Mouse (Mus musculus): Measurements from ENCODE around the gene Gpatch4. TPM values are rescaled to one million over a fixed set of nuclear protein-coding genes. Genes with fewer than 3 reads are reported as not detected.

Gene Gpatch4
- 10 to 100 TPM; 16.3 to 16.5 TPM for total RNA-seq (2021)
- long read RNA-seq, transcript Gpatch4-201 (8 exons, 1,630 nt) = major isoform, 15 of 20 reads
- long read RNA-seq, partial matches to known transcripts = 1 of 20 reads
- long read RNA-seq, other reads (novel, unspliced or antisense) = 4 of 20 reads

GRCm38 (mm10) chr3:88042661-88043421 lies at the start of gene Gpatch4:
Gene Gpatch4, plus strand, starts transcription at chr3:88043108.
- DNase-seq (ENCODE audit: low spot score in 2 of 2) = peak; percentile 74 to 96

DNA sequence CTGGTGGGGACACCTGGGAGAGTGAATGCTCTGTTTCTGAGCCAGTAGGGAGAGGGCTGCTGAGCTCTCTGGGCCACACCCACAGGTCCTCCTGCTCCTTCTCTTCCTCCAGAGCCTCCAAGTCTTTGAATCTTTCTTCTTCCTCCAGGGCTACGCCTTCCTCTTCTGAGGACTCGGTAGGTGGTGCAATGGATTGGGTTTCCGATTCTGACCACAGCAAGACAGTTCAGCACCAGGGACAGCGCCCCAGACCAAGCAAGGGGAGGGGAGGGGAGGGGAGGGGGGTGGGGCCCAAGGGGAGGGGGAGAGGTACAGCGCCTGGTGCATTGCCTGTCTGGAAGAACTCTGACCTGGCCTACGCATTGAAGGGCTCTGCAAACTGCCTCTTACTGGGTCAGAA lies 49.5 kb upstream of the Gpatch4 start:
- no peak for DNase-seq (ENCODE audit: low spot score in 2 of 2)

GRCm38 (mm10) chr3:87995331-87995730 lies 47.6 kb upstream of the Gpatch4 start:
- no peak for DNase-seq (ENCODE audit: low spot score in 2 of 2)

GRCm38 (mm10) chr3:87996401-87996800 lies 46.5 kb upstream of the Gpatch4 start:
- DNase-seq (ENCODE audit: low spot score in 2 of 2) = no peak

GRCm38 (mm10) chr3:87996971-87997614 lies 45.8 kb upstream of the Gpatch4 start:
- no peak for DNase-seq (ENCODE audit: low spot score in 2 of 2)

DNA sequence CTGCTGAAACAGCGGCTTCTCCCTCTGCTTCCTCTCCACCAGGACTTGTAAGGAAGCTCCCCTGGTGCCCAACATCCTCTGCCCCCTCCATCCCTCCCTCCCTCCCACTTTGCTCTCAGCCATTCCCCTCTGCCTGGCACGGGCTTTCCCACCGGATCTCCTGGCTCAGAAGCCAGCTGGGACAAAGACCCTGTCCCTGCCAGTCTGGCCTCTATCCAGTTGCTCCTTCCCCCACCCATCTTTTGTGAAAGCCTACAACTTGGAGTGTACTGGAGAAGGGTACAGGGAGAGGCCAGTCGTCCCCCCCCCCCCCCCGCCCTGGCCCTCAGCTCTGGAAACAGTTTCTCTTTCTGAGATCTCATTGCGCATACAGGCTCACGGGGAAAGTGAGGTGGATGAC lies 44.2 kb upstream of the Gpatch4 start:
- DNase-seq (ENCODE audit: low spot score in 2 of 2) = peak in 1 of 2 experiments; percentile 67

DNA sequence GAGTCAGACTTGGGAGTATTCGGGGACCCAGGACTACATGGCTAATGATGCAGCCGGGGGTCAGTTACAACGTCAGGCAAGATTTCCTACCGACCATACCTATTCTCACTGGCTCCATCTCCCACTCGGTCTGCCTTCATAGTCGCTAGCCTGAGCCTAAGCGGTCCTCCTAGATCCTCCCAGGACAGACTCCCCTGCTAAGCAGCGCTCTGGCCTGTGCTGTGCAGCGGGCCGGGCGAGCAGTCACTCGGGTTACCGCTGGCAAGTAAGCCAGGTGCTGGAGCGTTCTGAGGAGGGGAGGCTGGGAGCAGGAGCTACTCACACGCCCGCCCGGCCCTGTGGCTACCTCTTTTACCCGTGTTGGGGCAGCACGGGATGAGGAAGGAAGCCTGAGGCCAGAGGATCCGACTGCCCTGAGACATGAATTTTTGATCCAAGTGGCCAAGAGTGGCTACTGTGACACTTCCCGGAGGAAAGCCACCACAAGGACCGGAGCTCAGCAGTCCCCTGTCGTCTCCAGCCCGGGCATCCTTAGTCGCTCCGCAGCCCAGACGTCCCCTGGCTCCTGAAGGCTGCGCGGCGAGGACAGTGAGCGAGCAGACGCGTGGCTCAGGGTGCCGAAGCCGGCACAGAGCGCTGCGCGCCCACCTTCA lies 43.5 kb upstream of the Gpatch4 start:
- no peak for DNase-seq (ENCODE audit: low spot score in 2 of 2)

GRCm38 (mm10) chr3:88000181-88000580 lies 42.7 kb upstream of the Gpatch4 start, which contains the start of gene Bcan:
Gene Bcan, minus strand, starts transcription at chr3:88000230.
- peak in 1 of 2 experiments; percentile 67 for DNase-seq (ENCODE audit: low spot score in 2 of 2)

DNA sequence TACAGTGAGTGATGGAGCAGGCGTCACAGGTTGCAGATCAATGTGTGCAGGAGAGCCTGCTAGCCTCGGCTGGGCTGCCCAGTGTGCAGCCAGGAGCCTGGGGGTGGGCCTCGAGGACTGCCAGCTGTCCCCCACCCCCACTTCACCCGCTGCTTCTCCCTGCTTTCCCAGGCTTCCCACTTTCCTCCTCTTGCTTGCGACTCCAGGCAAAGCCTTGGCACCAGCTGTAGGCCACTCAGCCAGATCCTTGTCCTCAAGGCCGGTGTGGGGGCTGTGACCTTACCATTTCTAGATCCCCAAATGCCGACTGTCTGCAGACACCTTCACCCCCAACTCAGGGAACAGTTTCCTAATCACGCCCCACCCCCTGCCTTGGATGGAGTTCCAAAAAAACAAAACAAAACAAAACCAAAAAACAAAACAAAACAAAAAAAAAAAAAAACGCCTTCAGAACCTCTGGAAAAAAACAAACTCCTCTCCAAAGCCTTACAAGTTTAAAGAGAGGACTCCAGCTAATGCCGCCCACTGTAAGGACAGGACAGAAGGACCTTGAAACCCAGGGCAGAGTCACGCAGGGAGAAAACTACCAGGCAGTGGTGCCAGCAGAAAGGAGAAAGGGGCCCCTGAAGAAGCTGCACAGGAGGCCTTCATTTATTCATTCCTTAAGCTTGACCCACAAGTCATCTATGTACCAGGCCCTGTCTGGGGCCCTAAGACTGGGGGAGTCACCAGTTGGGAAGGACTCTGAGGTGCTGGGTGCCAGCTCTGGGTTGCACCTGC lies 41.9 kb upstream of the Gpatch4 start:
- peak in 1 of 2 experiments; percentile 58 for DNase-seq (ENCODE audit: low spot score in 2 of 2)

DNA sequence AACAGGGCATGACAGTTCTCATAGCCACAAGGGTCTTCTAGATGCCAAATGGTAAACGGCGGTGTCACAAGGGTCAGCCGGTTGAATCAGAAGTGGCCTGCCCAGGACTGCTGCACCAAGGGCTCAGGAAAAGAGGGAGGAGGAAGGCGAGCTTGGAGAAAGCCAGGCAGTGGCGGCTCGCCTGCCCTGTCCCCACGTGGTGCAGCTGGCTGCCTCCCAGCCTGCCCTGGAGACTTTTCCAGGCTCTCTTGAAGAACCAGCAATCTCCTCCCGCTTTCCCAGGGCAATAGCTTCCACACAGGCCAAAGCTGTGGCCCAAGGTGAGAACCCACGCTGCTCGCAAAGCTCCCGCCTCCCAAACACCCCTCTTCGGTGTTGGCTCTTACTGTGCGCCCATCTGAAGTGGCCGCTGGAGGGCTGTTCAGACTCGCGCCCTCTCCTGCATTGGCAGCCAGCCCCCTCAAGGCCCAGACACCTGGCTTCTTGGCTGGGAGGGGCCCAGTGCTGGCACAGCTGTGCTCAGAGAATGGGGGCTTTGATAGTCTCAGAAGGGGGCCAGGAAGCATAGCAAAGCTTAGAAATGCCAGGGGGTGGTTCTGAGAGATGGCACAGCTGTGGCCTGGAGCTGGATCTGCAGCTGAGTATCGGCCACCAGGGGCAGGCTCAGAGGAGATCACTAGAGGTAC lies 40.5 kb upstream of the Gpatch4 start:
- no peak for DNase-seq (ENCODE audit: low spot score in 2 of 2)

- DNase-seq (ENCODE audit: low spot score in 2 of 2) = no peak
These were observed 36.8 kb upstream of the Gpatch4 start for GRCm38 (mm10) chr3:88005822-88006786.

- DNase-seq (ENCODE audit: low spot score in 2 of 2) = no peak
These were observed 32.2 kb upstream of the Gpatch4 start for GRCm38 (mm10) chr3:88010634-88011265.

DNA sequence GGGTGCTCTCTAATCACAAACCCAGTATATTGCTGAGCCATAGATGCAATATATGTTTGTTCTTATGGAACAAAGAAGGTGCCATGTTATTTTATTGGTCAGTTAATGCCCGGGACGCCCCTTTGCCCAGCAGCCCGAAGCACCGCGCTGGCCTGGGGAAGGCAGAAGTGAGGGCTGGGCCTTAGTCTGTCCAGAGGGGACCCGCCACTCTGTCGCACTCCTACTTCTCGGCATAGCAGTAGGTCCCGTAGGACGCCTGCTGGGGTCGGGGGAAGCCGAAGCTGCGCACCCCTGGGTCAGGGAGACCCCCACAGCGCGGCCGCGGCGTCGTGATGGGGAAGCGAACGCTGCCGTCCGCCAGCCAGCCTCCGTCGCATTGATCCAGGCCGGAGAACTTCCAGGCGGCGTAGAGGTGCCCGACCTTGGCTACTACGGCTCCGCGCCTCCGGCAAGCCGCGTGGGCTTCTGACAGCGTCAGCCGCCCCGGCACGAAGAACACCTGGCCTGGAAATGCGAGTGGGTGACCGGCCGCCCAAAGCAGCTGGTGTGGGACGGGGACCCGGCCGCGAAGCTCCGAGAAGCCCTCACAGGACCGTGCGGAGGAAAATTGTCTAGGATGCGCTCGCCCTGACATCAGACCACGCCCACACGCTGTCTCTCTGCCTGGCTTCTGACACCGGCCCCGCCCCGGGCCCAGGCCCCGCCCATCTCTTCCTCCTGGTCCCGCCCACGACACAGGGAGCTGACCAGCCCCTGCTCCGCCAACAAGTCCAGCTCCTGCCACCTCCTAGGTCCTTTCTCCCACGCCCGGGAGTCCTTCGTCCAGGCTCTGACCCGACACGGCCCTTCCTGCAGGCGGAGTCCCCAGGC lies 20.4 kb upstream of the Gpatch4 start:
- DNase-seq (ENCODE audit: low spot score in 2 of 2) = peak; percentile 70 to 89

GRCm38 (mm10) chr3:88023192-88024074 lies 19.5 kb upstream of the Gpatch4 start:
- no peak for DNase-seq (ENCODE audit: low spot score in 2 of 2)

DNA sequence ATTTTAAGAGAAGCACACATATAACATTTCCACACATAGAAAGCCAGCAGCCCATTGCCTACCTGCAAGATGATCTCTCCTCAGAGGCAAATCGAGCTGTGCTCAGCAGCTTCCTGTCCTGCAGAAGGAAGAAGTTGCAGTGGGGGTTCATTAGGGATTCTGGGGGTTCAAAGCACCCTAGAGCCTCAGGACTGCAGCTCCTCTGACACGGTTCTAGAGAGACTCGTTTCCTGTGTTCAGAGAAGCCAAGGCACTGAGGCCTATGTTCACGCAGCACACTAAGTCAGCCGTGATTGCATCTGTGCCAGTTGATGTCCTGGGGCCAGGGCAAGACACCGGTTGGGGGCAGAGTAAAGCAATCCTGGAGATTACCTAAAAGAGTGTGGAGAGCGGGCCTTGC lies 16.1 kb upstream of the Gpatch4 start:
- no peak for DNase-seq (ENCODE audit: low spot score in 2 of 2)

GRCm38 (mm10) chr3:88027434-88028186 lies 15.3 kb upstream of the Gpatch4 start, which contains the start of gene Hapln2:
Gene Hapln2, minus strand, starts transcription at chr3:88027583.
- peak in 1 of 2 experiments; percentile 33 for DNase-seq (ENCODE audit: low spot score in 2 of 2)

Data from layer of hippocampus, adult 18-20 months (tissue).